Mouse (Mus musculus): ENCODE measurements around the gene Ciao2b. TPM values are rescaled to one million over a fixed set of nuclear protein-coding genes. Genes with fewer than 3 reads are reported as not detected.

The Ciao2b gene
- polyA plus RNA-seq, 1 experiment, result 180 TPM

- H3K4me3 ChIP-seq (ENCODE audit: insufficient read depth, poor library complexity, severe bottlenecking), result no peak overlapping the region
- H3K79me3 ChIP-seq (ENCODE audit: low read depth), result no peaks in the 10 kb centered on the region
- H3K27me3 ChIP-seq (ENCODE audit: control insufficient read depth, insufficient read depth, insufficient read length), result no peaks in the 10 kb centered on the region
- H3K36me3 ChIP-seq (ENCODE audit: control insufficient read depth, insufficient read depth), result no peaks in the 10 kb centered on the region
- no peak for TF ChIP-seq CTCF (IDR thresholded peaks at IDR 0.05; ENCODE audit: control insufficient read depth, insufficient read depth, insufficient read length)
- no peak for TF ChIP-seq MAX (IDR thresholded peaks at IDR 0.05)
- TF ChIP-seq FOSL1 (IDR thresholded peaks at IDR 0.05; ENCODE audit: insufficient read depth, low read length, poor library complexity, severe bottlenecking), result no peak
- TF ChIP-seq MYOG (IDR thresholded peaks at IDR 0.05; ENCODE audit: control insufficient read depth, extremely low read depth, insufficient read length), result no peak
- no peak for TF ChIP-seq CEBPB (IDR thresholded peaks at IDR 0.05; ENCODE audit: low read depth)
- TF ChIP-seq USF1 (IDR thresholded peaks at IDR 0.05; ENCODE audit: low read depth), result no peak
- no peak for TF ChIP-seq MYOD1 (IDR thresholded peaks at IDR 0.05; ENCODE audit: control insufficient read depth, insufficient read length, low read depth)
- H3ac ChIP-seq (ENCODE audit: control insufficient read depth, insufficient read length, low read depth), result no peak overlapping the region
- no peaks in the 10 kb centered on the region for H3K79me2 ChIP-seq (ENCODE audit: control insufficient read depth, insufficient read depth)
Observed at GRCm38 (mm10) chr8:104628402-104628801, 13.4 kb downstream of the Ciao2b start.

- Histone ChIP-seq H3ac (ENCODE audit: control insufficient read depth, insufficient read length, low read depth) (no peak overlapping the region), H3K27me3 (ENCODE audit: control insufficient read depth, insufficient read depth, insufficient read length) (no peaks in the 10 kb centered on the region), H3K79me2 (ENCODE audit: control insufficient read depth, insufficient read depth) (no peaks in the 10 kb centered on the region), H3K4me3 (ENCODE audit: insufficient read depth, poor library complexity, severe bottlenecking) (no peak overlapping the region), H3K79me3 (ENCODE audit: low read depth) (no peaks in the 10 kb centered on the region), H3K36me3 (ENCODE audit: control insufficient read depth, insufficient read depth) (no peaks in the 10 kb centered on the region)
- TF ChIP-seq FOSL1 (IDR thresholded peaks at IDR 0.05; ENCODE audit: insufficient read depth, low read length, poor library complexity, severe bottlenecking) (no peak), USF1 (IDR thresholded peaks at IDR 0.05; ENCODE audit: low read depth) (no peak)
Observed at GRCm38 (mm10) chr8:104627065-104627740, 14.6 kb downstream of the Ciao2b start.

- H3K27me3 ChIP-seq (ENCODE audit: control insufficient read depth, insufficient read depth, insufficient read length), result peaks cover 9% of the 10 kb centered on the region
Observed at GRCm38 (mm10) chr8:104624161-104624560, 17.6 kb downstream of the Ciao2b start, which contains the start of gene Cdh16. Gene Cdh16 (minus strand): TSS chr8:104624396.

GRCm38 (mm10) chr8:104620765-104621164 lies 21.0 kb downstream of the Ciao2b start:
- Histone ChIP-seq H3K79me2 (ENCODE audit: control insufficient read depth, insufficient read depth) (no peaks in the 10 kb centered on the region), H3ac (ENCODE audit: control insufficient read depth, insufficient read length, low read depth) (no peak overlapping the region), H3K79me3 (ENCODE audit: low read depth) (no peaks in the 10 kb centered on the region), H3K27me3 (ENCODE audit: control insufficient read depth, insufficient read depth, insufficient read length) (peaks cover 29% of the 10 kb centered on the region), H3K36me3 (ENCODE audit: control insufficient read depth, insufficient read depth) (no peaks in the 10 kb centered on the region), H3K4me3 (ENCODE audit: insufficient read depth, poor library complexity, severe bottlenecking) (no peak overlapping the region)
- TF ChIP-seq CTCF (IDR thresholded peaks at IDR 0.05; ENCODE audit: control insufficient read depth, insufficient read depth, insufficient read length) (no peak), CEBPB (IDR thresholded peaks at IDR 0.05; ENCODE audit: low read depth) (no peak), USF1 (IDR thresholded peaks at IDR 0.05; ENCODE audit: low read depth) (no peak), FOSL1 (IDR thresholded peaks at IDR 0.05; ENCODE audit: insufficient read depth, low read length, poor library complexity, severe bottlenecking) (no peak), MAX (IDR thresholded peaks at IDR 0.05) (no peak), MYOD1 (IDR thresholded peaks at IDR 0.05; ENCODE audit: control insufficient read depth, insufficient read length, low read depth) (no peak), MYOG (IDR thresholded peaks at IDR 0.05; ENCODE audit: control insufficient read depth, extremely low read depth, insufficient read length) (no peak)

More at GRCm38 (mm10) chr8:104624161-104624560, 17.6 kb downstream of the Ciao2b start, which contains the start of gene Cdh16:
- H3K4me3 ChIP-seq (ENCODE audit: insufficient read depth, poor library complexity, severe bottlenecking), result no peak within 1 kb of the TSS
- H3K79me3 ChIP-seq (ENCODE audit: low read depth), result no peaks in the 10 kb centered on the region
- no peaks in the 10 kb centered on the region for H3K79me2 ChIP-seq (ENCODE audit: control insufficient read depth, insufficient read depth)
- H3K36me3 ChIP-seq (ENCODE audit: control insufficient read depth, insufficient read depth), result no peaks in the 10 kb centered on the region
- H3ac ChIP-seq (ENCODE audit: control insufficient read depth, insufficient read length, low read depth), result no peak within 1 kb of the TSS
- TF ChIP-seq MAX (IDR thresholded peaks at IDR 0.05), result no peak
- TF ChIP-seq USF1 (IDR thresholded peaks at IDR 0.05; ENCODE audit: low read depth), result no peak
- TF ChIP-seq MYOD1 (IDR thresholded peaks at IDR 0.05; ENCODE audit: control insufficient read depth, insufficient read length, low read depth), result no peak
- TF ChIP-seq CTCF (IDR thresholded peaks at IDR 0.05; ENCODE audit: control insufficient read depth, insufficient read depth, insufficient read length), result no peak
- no peak for TF ChIP-seq CEBPB (IDR thresholded peaks at IDR 0.05; ENCODE audit: low read depth)
- no peak for TF ChIP-seq FOSL1 (IDR thresholded peaks at IDR 0.05; ENCODE audit: insufficient read depth, low read length, poor library complexity, severe bottlenecking)
- no peak for TF ChIP-seq MYOG (IDR thresholded peaks at IDR 0.05; ENCODE audit: control insufficient read depth, extremely low read depth, insufficient read length)

- Histone ChIP-seq H3K36me3 (ENCODE audit: control insufficient read depth, insufficient read depth) (no peaks in the 10 kb centered on the region), H3K27me3 (ENCODE audit: control insufficient read depth, insufficient read depth, insufficient read length) (peaks cover 26% of the 10 kb centered on the region), H3K79me2 (ENCODE audit: control insufficient read depth, insufficient read depth) (no peaks in the 10 kb centered on the region), H3ac (ENCODE audit: control insufficient read depth, insufficient read length, low read depth) (no peak overlapping the region), H3K79me3 (ENCODE audit: low read depth) (no peaks in the 10 kb centered on the region), H3K4me3 (ENCODE audit: insufficient read depth, poor library complexity, severe bottlenecking) (no peak overlapping the region)
- no peak for TF ChIP-seq MYOG (IDR thresholded peaks at IDR 0.05; ENCODE audit: control insufficient read depth, extremely low read depth, insufficient read length)
- no peak for TF ChIP-seq MAX (IDR thresholded peaks at IDR 0.05)
- TF ChIP-seq MYOD1 (IDR thresholded peaks at IDR 0.05; ENCODE audit: control insufficient read depth, insufficient read length, low read depth), result no peak
- no peak for TF ChIP-seq CEBPB (IDR thresholded peaks at IDR 0.05; ENCODE audit: low read depth)
- TF ChIP-seq FOSL1 (IDR thresholded peaks at IDR 0.05; ENCODE audit: insufficient read depth, low read length, poor library complexity, severe bottlenecking), result no peak
- TF ChIP-seq USF1 (IDR thresholded peaks at IDR 0.05; ENCODE audit: low read depth), result no peak
- no peak for TF ChIP-seq CTCF (IDR thresholded peaks at IDR 0.05; ENCODE audit: control insufficient read depth, insufficient read depth, insufficient read length)
Observed at GRCm38 (mm10) chr8:104613119-104613518, 28.6 kb downstream of the Ciao2b start.
